In genomic region chr19:24958531-24958930, GRCm38 (mm10) we compare ENCODE assay signal across 10 mouse cellular contexts. TPM values are rescaled to one million over a fixed set of nuclear protein-coding genes. Genes with fewer than 3 reads are reported as not detected.
DNase-seq lines count a peak whose midpoint lies in the region; ATAC-seq and TF ChIP-seq lines count a peak whose summit lies in the region.
"Had no signal": no experiment of that assay in that cellular context is flagged by ENCODE, and none has a peak within 500 bp of the region (broad histone marks: within the 10 kb centered on the region; RNA-seq: fewer than 3 reads in every experiment).

No protein-coding gene starts in this region.

- no peaks in the 10 kb centered on the region for H3K27me3 ChIP-seq in hindbrain, embryonic 11.5 days (ENCODE audit: control insufficient read depth, insufficient read depth, low read length)
- no peaks in the 10 kb centered on the region for H3K27me3 ChIP-seq in hindbrain, embryonic 16.5 days (replicated peaks; ENCODE audit: control insufficient read depth, insufficient read depth, low read length)
- H3K27me3 ChIP-seq in kidney, embryonic 16.5 days (ENCODE audit: insufficient read depth, low read length), result no peaks in the 10 kb centered on the region
- H3K27me3 ChIP-seq: embryonic facial prominence, embryonic 12.5 days had no signal

- H3K4me2 ChIP-seq in hindbrain, embryonic 11.5 days (replicated peaks; ENCODE audit: low read depth, low read length), result no peak overlapping the region
- no peak overlapping the region for H3K4me2 ChIP-seq in hindbrain, embryonic 16.5 days (ENCODE audit: low read length)
- no peak overlapping the region for H3K4me2 ChIP-seq in kidney, embryonic 16.5 days (replicated peaks; ENCODE audit: low read depth, low read length)
- H3K4me2 ChIP-seq: embryonic facial prominence, embryonic 12.5 days had no signal

- H3K36me3 ChIP-seq in hindbrain, embryonic 11.5 days (ENCODE audit: control insufficient read depth, insufficient read depth, low read length), result no peaks in the 10 kb centered on the region
- H3K36me3 ChIP-seq in hindbrain, embryonic 16.5 days (ENCODE audit: control insufficient read depth, insufficient read depth, low read length), result 0 out of 2 replicates have a peak, but pooled peaks cover 3% of the 10 kb centered on the region
- H3K36me3 ChIP-seq in ES-E14 (ENCODE audit: control insufficient read depth, insufficient read depth, low read length, poor library complexity, severe bottlenecking), result no peaks in the 10 kb centered on the region
- H3K36me3 ChIP-seq in kidney, embryonic 16.5 days (ENCODE audit: insufficient read depth, low read length), result peaks cover 13% of the 10 kb centered on the region

- DNase-seq in hindbrain, embryonic 11.5 days (ENCODE audit: low spot score), result peak; percentile 74
- DNase-seq in 416B (ENCODE audit: low read depth) (peak; percentile 86), ES-E14 (ENCODE audit: low read depth, low spot score) (peak; percentile 40)
- peak; percentile 86 for DNase-seq in induced T-regulatory cell, adult 2 months (ENCODE audit: low read depth)
- no peak for DNase-seq in spleen, postnatal 10 days (ENCODE audit: low spot score in 2 of 2)

- no peak overlapping the region for H3K9ac ChIP-seq in hindbrain, embryonic 11.5 days (ENCODE audit: low read depth, low read length)
- no peak overlapping the region for H3K9ac ChIP-seq in hindbrain, embryonic 16.5 days (ENCODE audit: low read depth, low read length)
- no peak overlapping the region for H3K9ac ChIP-seq in ES-E14 (ENCODE audit: insufficient read depth, low read depth, low read length, poor library complexity, severe bottlenecking)
- no peak overlapping the region for H3K9ac ChIP-seq in kidney, embryonic 16.5 days (replicated peaks; ENCODE audit: low read length)
- H3K9ac ChIP-seq: embryonic facial prominence, embryonic 12.5 days had no signal

- H3K9me3 ChIP-seq in hindbrain, embryonic 11.5 days (ENCODE audit: control insufficient read depth, low read length), result no peaks in the 10 kb centered on the region
- no peaks in the 10 kb centered on the region for H3K9me3 ChIP-seq in hindbrain, embryonic 16.5 days (ENCODE audit: control insufficient read depth, low read length)
- H3K9me3 ChIP-seq in ES-E14 (ENCODE audit: control insufficient read depth, insufficient read depth, low read depth, low read length), result no peaks in the 10 kb centered on the region
- no peaks in the 10 kb centered on the region for H3K9me3 ChIP-seq in kidney, embryonic 16.5 days (ENCODE audit: low read length)
- H3K9me3 ChIP-seq: embryonic facial prominence, embryonic 12.5 days had no signal

- no peaks in the 10 kb centered on the region; the same call in 1 of the 2 replicates for H3K4me1 ChIP-seq in hindbrain, embryonic 11.5 days (replicated peaks; ENCODE audit: control insufficient read depth, insufficient read depth, low read length)
- peaks cover 5% of the 10 kb centered on the region for H3K4me1 ChIP-seq in hindbrain, embryonic 16.5 days (ENCODE audit: control insufficient read depth, insufficient read depth, low read depth, low read length)
- H3K4me1 ChIP-seq in ES-E14 (ENCODE audit: control insufficient read depth in 2 of 2, insufficient read depth in 2 of 2, low read length in 2 of 2, poor library complexity in 1 of 2), result no peaks in the 10 kb centered on the region
- peaks cover 10% of the 10 kb centered on the region for H3K4me1 ChIP-seq in kidney, embryonic 16.5 days (ENCODE audit: insufficient read depth, low read length)

- WGBS in hindbrain, embryonic 11.5 days, result 41% methylated on average over 3 of the region's 3 CpGs
- 41% methylated on average over 3 of the region's 3 CpGs for WGBS in hindbrain, embryonic 16.5 days
- 36% methylated on average over 3 of the region's 3 CpGs for WGBS in kidney, embryonic 16.5 days

- H3K4me3 ChIP-seq in hindbrain, embryonic 11.5 days (ENCODE audit: low read depth, low read length), result no peak overlapping the region
- no peak overlapping the region for H3K4me3 ChIP-seq in hindbrain, embryonic 16.5 days (ENCODE audit: low read length)
- no peak overlapping the region for H3K4me3 ChIP-seq in ES-E14 (ENCODE audit: insufficient read depth in 1 of 2, low read depth in 1 of 2, low read length in 2 of 2, poor library complexity in 1 of 2, severe bottlenecking in 1 of 2)
- H3K4me3 ChIP-seq in kidney, embryonic 16.5 days (ENCODE audit: low read length), result no peak overlapping the region
- H3K4me3 ChIP-seq: embryonic facial prominence, embryonic 12.5 days had no signal

- in situ Hi-C loops in ES-E14 (cut with MboI; ENCODE audit: low sequenced_read_pairs in 2 of 2, unreplicated experiment in 2 of 2), result no loop called here

- no peak overlapping the region for H3K27ac ChIP-seq in hindbrain, embryonic 11.5 days (ENCODE audit: low read depth, low read length)
- no peak overlapping the region for H3K27ac ChIP-seq in hindbrain, embryonic 16.5 days (ENCODE audit: low read depth, low read length)
- no peak overlapping the region for H3K27ac ChIP-seq in ES-E14 (ENCODE audit: insufficient read depth, low read depth, low read length, poor library complexity, severe bottlenecking)
- H3K27ac ChIP-seq in kidney, embryonic 16.5 days (ENCODE audit: low read length), result no peak overlapping the region
- H3K27ac ChIP-seq: embryonic facial prominence, embryonic 12.5 days had no signal

- ATAC-seq in hindbrain, embryonic 11.5 days (ENCODE audit: low FRiP score), result no peak
- no peak for ATAC-seq in hindbrain, embryonic 16.5 days
- no peak for ATAC-seq in erythroblast, adult 5-6 weeks (replicated peaks; ENCODE audit: low FRiP score, poor library complexity, severe bottlenecking)
- ATAC-seq in kidney, embryonic 16.5 days (ENCODE audit: low FRiP score, low TSS enrichment), result no peak

TF ChIP-seq in ES-E14, 5 proteins besides CTCF, POLR2A, EP300 and RAD21:
- TF ChIP-seq ZNF384 (IDR thresholded peaks at IDR 0.05; ENCODE audit: low read depth, low read length) (no peak), MAFK (IDR thresholded peaks at IDR 0.05; ENCODE audit: insufficient read depth, low read depth, low read length) (no peak), CHD2 (IDR thresholded peaks at IDR 0.05; ENCODE audit: low read depth, low read length) (no peak), HCFC1 (IDR thresholded peaks at IDR 0.05; ENCODE audit: borderline replicate concordance, insufficient read depth, low read length) (no peak), ZC3H11A (IDR thresholded peaks at IDR 0.05; ENCODE audit: borderline replicate concordance, low read depth, low read length) (no peak)

RNA-seq across cellular contexts. Expression of gene Cbwd1, which starts 2.9 kb away (rescaled TPM):
- 24.9 and 25.3 TPM in 2 replicates for polyA plus RNA-seq in hindbrain, embryonic 11.5 days (2014; fragmentation: Nextera tagmentation; extraction: Ambion mirVana)
- 11.3 and 12.7 TPM in 2 replicates for polyA plus RNA-seq in hindbrain, embryonic 16.5 days (2015; fragmentation: Nextera tagmentation; extraction: Ambion mirVana)
- 19.3 and 30.5 TPM in 2 replicates for total RNA-seq in ES-E14 (2012; rRNA removed)
- 1.5 and 14.4 TPM in 2 replicates for total RNA-seq in erythroblast, adult 5-6 weeks (2015; ENCODE audit: low replicate concordance)
- total RNA-seq in erythroblast, adult 5-6 weeks (2017; ENCODE audit: low replicate concordance), result 6.2 and 12.4 TPM in 2 replicates
- 17.7 and 23.3 TPM in 2 replicates for polyA plus RNA-seq in kidney, embryonic 16.5 days (2015; fragmentation: Nextera tagmentation; extraction: Ambion mirVana)

RNA-seq across cellular contexts. Expression of gene Dock8, which starts 40.8 kb away (rescaled TPM):
- polyA plus RNA-seq in hindbrain, embryonic 11.5 days (2014; fragmentation: Nextera tagmentation; extraction: Ambion mirVana), result 0.70 and 4.1 TPM in 2 replicates
- 0.84 and 1.5 TPM in 2 replicates for polyA plus RNA-seq in hindbrain, embryonic 16.5 days (2015; fragmentation: Nextera tagmentation; extraction: Ambion mirVana)
- 0.21 and 0.49 TPM in 2 replicates for total RNA-seq in ES-E14 (2012; rRNA removed)
- 31.9 and 33.2 TPM in 2 replicates for total RNA-seq in erythroblast, adult 5-6 weeks (2015; ENCODE audit: low replicate concordance)
- total RNA-seq in erythroblast, adult 5-6 weeks (2017; ENCODE audit: low replicate concordance), result 14.4 and 22.0 TPM in 2 replicates
- polyA plus RNA-seq in kidney, embryonic 16.5 days (2015; fragmentation: Nextera tagmentation; extraction: Ambion mirVana), result 3.9 and 6.2 TPM in 2 replicates

RNA-seq across cellular contexts. Expression of gene Foxd4, which starts 57.5 kb away (rescaled TPM):
- polyA plus RNA-seq in hindbrain, embryonic 11.5 days (2014; fragmentation: Nextera tagmentation; extraction: Ambion mirVana), result 0.14 and 0.20 TPM in 2 replicates
- 0.27 TPM in 1 of 2 replicates, not detected in the other for polyA plus RNA-seq in hindbrain, embryonic 16.5 days (2015; fragmentation: Nextera tagmentation; extraction: Ambion mirVana)
- not detected in 2 replicates for total RNA-seq in ES-E14 (2012; rRNA removed)
- total RNA-seq in erythroblast, adult 5-6 weeks (2015; ENCODE audit: low replicate concordance), result not detected in 2 replicates
- 0.14 TPM in 1 of 2 replicates, not detected in the other for total RNA-seq in erythroblast, adult 5-6 weeks (2017; ENCODE audit: low replicate concordance)
- polyA plus RNA-seq in kidney, embryonic 16.5 days (2015; fragmentation: Nextera tagmentation; extraction: Ambion mirVana), result not detected in 2 replicates
- polyA plus RNA-seq: embryonic facial prominence, embryonic 12.5 days; limb, embryonic 11.5 days had no signal

Comparison
In these comparisons a context has a peak if more than half of its experiments do, and no peak if none do; other contexts are left out.
1. DNase-seq: peak in hindbrain, embryonic 11.5 days (single experiment), 416B (single experiment), ES-E14 (single experiment) and induced T-regulatory cell, adult 2 months (single experiment); none in spleen, postnatal 10 days (0 of 2).